Mouse (Mus musculus) neural tube, postnatal 0 days (tissue): ENCODE data around the gene Gpr176. TPM values are rescaled to one million over a fixed set of nuclear protein-coding genes. Genes with fewer than 3 reads are reported as not detected.

Experiments used
- microRNA-seq: library from miRNA; unstranded; fragments of <30 nt; microRNA quantifications from one replicate; pipeline ENCODE4, GENCODE M21; 2016
- polyA plus RNA-seq: library from polyadenylated mRNA; unstranded; fragments of >200 nt; fragmentation: Nextera tagmentation; extraction: Ambion mirVana; gene quantifications from 2 replicates; pipeline ENCODE4 v1.2.1, GENCODE M21; 2015

Gene Gpr176
- polyA plus RNA-seq = 8.6 and 10.9 TPM in 2 replicates

DNA sequence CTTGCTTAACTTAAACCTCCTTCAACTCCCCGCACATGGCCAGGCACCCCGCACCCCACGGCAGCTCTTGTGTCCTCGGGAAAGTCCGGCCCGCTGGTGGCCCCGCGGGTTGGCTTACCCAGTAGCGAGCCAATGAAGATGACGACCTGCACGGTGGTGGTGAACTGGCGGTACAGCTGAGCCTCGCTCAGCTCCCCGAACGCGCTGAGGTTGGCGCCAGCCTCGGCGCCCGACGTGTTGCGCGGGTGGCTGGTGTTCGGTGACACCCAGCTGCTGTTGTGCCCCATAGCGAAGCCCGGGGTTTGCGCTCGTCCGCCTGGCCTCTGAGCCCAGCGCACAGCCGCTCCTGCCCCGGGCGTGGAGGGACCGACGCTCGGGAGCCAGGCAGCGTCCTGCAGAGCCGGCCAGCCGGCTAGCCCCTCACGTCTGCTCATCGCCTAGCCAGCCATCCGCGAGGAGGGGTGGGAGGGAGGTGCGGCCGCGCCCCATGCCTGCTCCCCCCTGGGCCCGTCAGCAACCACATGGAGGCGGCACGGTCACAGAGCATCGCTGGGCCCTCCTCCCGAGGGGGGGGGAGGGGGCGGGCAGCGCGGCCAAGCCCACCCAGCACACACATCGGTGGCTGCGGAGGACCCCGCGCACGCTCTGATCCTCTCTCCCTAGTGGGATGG lies at the start of gene Gpr176:
Gpr176 (minus strand) TSS at position 519 of the 671 bp plus-strand sequence.

GRCm38 (mm10) chr2:118388341-118389335 lies 15.4 kb upstream of the Gpr176 start, which contains the start of gene Eif2ak4:
Gene Eif2ak4 (plus strand): TSS chr2:118388618.

DNA sequence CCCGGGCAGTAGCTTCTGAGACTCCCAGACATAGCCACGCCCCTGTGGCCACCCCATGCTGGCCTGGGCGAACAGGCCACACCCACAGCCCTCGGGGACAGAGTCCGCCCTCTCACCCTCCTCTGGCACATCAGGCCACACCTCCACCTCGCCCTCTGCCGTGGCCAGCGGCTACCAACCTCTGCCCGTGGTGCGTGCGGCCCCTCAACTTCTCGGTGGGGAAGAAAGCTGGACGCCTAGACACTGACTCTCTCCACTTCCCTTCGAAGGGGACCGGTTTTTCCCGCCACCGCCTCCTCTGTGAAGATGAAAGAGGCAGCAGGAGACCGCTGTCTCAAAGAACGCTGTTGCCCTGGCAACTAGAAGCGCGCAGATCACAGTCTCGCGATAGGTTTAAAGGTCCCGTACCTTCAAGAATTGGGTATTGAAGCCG lies 116.6 kb downstream of the Gpr176 start, which contains the start of gene Fsip1:
Fsip1 (minus strand) TSS at position 346 of the 433 bp plus-strand sequence.

Small RNAs within 50 kb of the gene (microRNA-seq; reads per million reads assigned to microRNA genes)
- not detected for gene Gm22800

Other genes with a start within 250 kb of the Gpr176 start
- gene Fsip1, start 116.5 kb downstream of the Gpr176 start, polyA plus RNA-seq = 2.4 and 3.0 TPM in 2 replicates
- gene Eif2ak4, start 15.2 kb upstream of the Gpr176 start, polyA plus RNA-seq = 6.9 and 7.6 TPM in 2 replicates
- 343 and 352 TPM in 2 replicates for gene Srp14, start 106.3 kb upstream of the Gpr176 start, polyA plus RNA-seq
- gene Bmf, start 176.3 kb upstream of the Gpr176 start, polyA plus RNA-seq = 1.0 and 1.4 TPM in 2 replicates
- gene Bub1b, start 224.8 kb upstream of the Gpr176 start, polyA plus RNA-seq = 3.6 and 4.9 TPM in 2 replicates